Mouse (Mus musculus) neural tube, embryonic 13.5 days (tissue): ENCODE results near the gene Mastl. TPM values are rescaled to one million over a fixed set of nuclear protein-coding genes. Genes with fewer than 3 reads are reported as not detected.

Experiments used
- ATAC-seq: fragments of 200-750 bp; cut with Nextera tagmentation; 2 replicates; pipeline ENCODE4 v1.8.0; 2017; ENCODE audit warnings: low read depth, mild to moderate bottlenecking, moderate TSS enrichment, moderate library complexity
- H3K27ac ChIP-seq: fragments of 300-500 bp; sonication (generic); replicated peaks from 2 replicates; pipeline ENCODE4 v1.5.1; 2015; ENCODE audit warnings: moderate library complexity, mild to moderate bottlenecking, inconsistent platforms
- H3K27me3 ChIP-seq: fragments of 300-500 bp; sonication (generic); 2 replicates; pipeline ENCODE4 v1.6.1; 2015; ENCODE audit warnings: mild to moderate bottlenecking, inconsistent platforms
- H3K36me3 ChIP-seq: fragments of 300-500 bp; sonication (generic); 2 replicates; pipeline ENCODE4 v1.6.1; 2015; ENCODE audit warnings: mild to moderate bottlenecking, inconsistent platforms
- H3K4me1 ChIP-seq: fragments of 300-500 bp; sonication (generic); replicated peaks from 2 replicates; pipeline ENCODE4 v1.6.1; 2015; ENCODE audit warnings: inconsistent platforms
- H3K4me2 ChIP-seq: fragments of 300-500 bp; sonication (generic); 2 replicates; pipeline ENCODE4 v1.6.1; 2015; ENCODE audit warnings: inconsistent platforms, mild to moderate bottlenecking, moderate library complexity
- H3K4me3 ChIP-seq: fragments of 300-500 bp; sonication (generic); 2 replicates; pipeline ENCODE4 v1.5.1; 2015; ENCODE audit warnings: mild to moderate bottlenecking, inconsistent platforms
- H3K9ac ChIP-seq: fragments of 300-500 bp; sonication (generic); 2 replicates; pipeline ENCODE4 v1.6.1; 2015; ENCODE audit warnings: moderate library complexity, mild to moderate bottlenecking, inconsistent platforms
- H3K9me3 ChIP-seq: fragments of 300-500 bp; sonication (generic); 2 replicates; pipeline ENCODE4 v1.6.1; 2016; ENCODE audit warnings: inconsistent platforms
- WGBS: fragments of 180-500 bp; shearing (Covaris S2); methylation state at CpG from one replicate; pipeline ENCODE4 v1.1.7; 2015; 5-methylcytosine and 5-hydroxymethylcytosine counted together
- polyA plus RNA-seq: library from polyadenylated mRNA; unstranded; fragments of >200 nt; fragmentation: Nextera tagmentation; extraction: Ambion mirVana; gene quantifications from 2 replicates; pipeline ENCODE4 v1.2.1, GENCODE M21; 2015

Gene Mastl
- polyA plus RNA-seq = 2.2 and 2.6 TPM in 2 replicates

GRCm38 (mm10) chr2:23155777-23156607 is at the start of gene Mastl, which contains the start of gene Yme1l1:
Mastl (minus strand) TSS chr2:23156024.
Yme1l1 (plus strand) TSS chr2:23156369.
- peak within 1 kb of the TSS; percentile 99 for H3K27ac ChIP-seq
- H3K4me3 ChIP-seq = peak within 1 kb of the TSS; percentile 87
- H3K9me3 ChIP-seq = no peaks in the 10 kb centered on the region
- H3K4me1 ChIP-seq = peaks cover 40% of the 10 kb centered on the region
- peak within 1 kb of the TSS; percentile 84 for H3K4me2 ChIP-seq
- ATAC-seq = peak; percentile 99
- under 1% methylated on average over 61 of the region's 61 CpGs for WGBS
- H3K27me3 ChIP-seq = no peaks in the 10 kb centered on the region
- H3K9ac ChIP-seq = peak within 1 kb of the TSS; percentile 87
- H3K36me3 ChIP-seq = peaks cover 3% of the 10 kb centered on the region; the same call in 1 of the 2 replicates

DNA sequence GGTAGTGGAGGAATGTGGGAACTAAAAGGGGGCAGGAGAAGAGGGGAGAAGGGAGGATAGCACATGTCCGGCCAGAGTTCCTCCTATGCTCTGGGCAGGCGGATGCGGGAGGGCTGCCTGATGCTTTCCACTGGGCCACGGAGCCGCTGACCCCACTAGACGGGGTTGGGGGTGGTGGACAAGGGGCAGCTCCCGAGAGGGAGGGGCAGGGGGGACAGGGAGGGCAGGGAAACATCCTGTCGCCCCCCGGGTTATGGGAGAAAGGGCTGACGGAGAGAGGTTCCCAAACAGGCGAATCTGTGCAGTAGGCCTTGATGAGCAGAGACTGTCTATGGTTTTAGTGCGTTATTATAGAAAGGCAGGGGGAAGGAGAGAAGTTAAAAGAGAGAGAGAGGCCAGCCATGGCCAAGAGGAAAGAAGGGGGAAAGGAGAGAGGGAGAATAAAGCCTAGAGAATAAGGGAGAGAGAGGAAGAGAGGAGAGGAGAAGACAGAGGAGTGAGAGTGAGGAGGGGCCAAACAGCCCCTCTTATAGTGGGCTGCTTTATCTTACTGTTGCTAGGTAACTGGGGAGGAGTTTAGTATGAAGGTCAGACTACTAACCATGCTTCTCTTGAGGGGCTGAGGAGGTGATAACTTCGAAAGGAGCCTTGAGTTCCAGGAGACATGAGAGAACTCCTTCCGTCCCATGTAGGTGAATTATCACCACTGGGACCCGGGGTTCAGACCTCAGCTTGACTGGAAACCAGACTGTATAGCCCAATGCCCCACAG is 47.3 kb upstream of the Mastl start:
- no peak for ATAC-seq
- H3K4me1 ChIP-seq = no peaks in the 10 kb centered on the region
- WGBS = 69% methylated on average over 15 of the region's 15 CpGs

GRCm38 (mm10) chr2:23201034-23201433 is 45.2 kb upstream of the Mastl start:
- H3K4me3 ChIP-seq = no peak overlapping the region
- H3K36me3 ChIP-seq = peaks cover 26% of the 10 kb centered on the region
- no peaks in the 10 kb centered on the region for H3K4me1 ChIP-seq
- no peaks in the 10 kb centered on the region for H3K27me3 ChIP-seq
- no peak for ATAC-seq
- no peaks in the 10 kb centered on the region for H3K9me3 ChIP-seq
- H3K9ac ChIP-seq = no peak overlapping the region
- no peak overlapping the region for H3K27ac ChIP-seq
- WGBS = 88% methylated on average over 1 of the region's 1 CpGs
- H3K4me2 ChIP-seq = no peak overlapping the region

More for the DNA sequence above, 47.3 kb upstream of the Mastl start:
- Histone ChIP-seq H3K27ac (no peak overlapping the region), H3K27me3 (no peaks in the 10 kb centered on the region), H3K4me2 (no peak overlapping the region), H3K4me3 (no peak overlapping the region), H3K36me3 (peaks cover 19% of the 10 kb centered on the region), H3K9me3 (no peaks in the 10 kb centered on the region), H3K9ac (no peak overlapping the region)

DNA sequence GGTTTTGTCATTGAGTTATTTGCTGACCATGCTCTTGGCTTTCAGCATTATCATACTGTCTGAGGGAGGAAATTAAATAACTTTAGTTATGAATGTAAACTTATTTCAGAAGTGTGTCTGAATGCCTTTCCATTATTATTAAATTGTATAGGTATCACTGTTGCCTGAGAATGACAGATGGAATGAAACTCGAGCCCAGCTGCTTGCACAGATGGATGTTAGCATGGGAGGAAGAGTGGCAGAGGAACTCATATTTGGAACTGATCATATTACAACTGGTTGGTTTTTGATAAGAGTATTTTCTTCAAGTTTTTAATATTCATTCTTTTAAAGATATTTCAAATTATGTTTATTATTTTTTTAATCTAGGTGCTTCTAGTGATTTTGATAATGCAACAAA is 38.5 kb upstream of the Mastl start:
- H3K4me3 ChIP-seq = no peak overlapping the region
- H3K36me3 ChIP-seq = peaks cover 67% of the 10 kb centered on the region
- WGBS = 86% methylated on average over 1 of the region's 1 CpGs

GRCm38 (mm10) chr2:23172305-23172704 is 16.5 kb upstream of the Mastl start:
- Histone ChIP-seq H3K4me3 (no peak overlapping the region), H3K9me3 (no peaks in the 10 kb centered on the region), H3K4me2 (no peak overlapping the region), H3K27me3 (no peaks in the 10 kb centered on the region), H3K4me1 (no peaks in the 10 kb centered on the region), H3K36me3 (peaks cover 82% of the 10 kb centered on the region), H3K9ac (no peak overlapping the region), H3K27ac (no peak overlapping the region)
- no peak for ATAC-seq
- 82% methylated on average over 3 of the region's 3 CpGs for WGBS

More for the DNA sequence above, 38.5 kb upstream of the Mastl start:
- no peak overlapping the region for H3K27ac ChIP-seq
- H3K9me3 ChIP-seq = no peaks in the 10 kb centered on the region
- ATAC-seq = no peak
- no peaks in the 10 kb centered on the region for H3K4me1 ChIP-seq
- H3K27me3 ChIP-seq = no peaks in the 10 kb centered on the region
- H3K4me2 ChIP-seq = no peak overlapping the region
- no peak overlapping the region for H3K9ac ChIP-seq

DNA sequence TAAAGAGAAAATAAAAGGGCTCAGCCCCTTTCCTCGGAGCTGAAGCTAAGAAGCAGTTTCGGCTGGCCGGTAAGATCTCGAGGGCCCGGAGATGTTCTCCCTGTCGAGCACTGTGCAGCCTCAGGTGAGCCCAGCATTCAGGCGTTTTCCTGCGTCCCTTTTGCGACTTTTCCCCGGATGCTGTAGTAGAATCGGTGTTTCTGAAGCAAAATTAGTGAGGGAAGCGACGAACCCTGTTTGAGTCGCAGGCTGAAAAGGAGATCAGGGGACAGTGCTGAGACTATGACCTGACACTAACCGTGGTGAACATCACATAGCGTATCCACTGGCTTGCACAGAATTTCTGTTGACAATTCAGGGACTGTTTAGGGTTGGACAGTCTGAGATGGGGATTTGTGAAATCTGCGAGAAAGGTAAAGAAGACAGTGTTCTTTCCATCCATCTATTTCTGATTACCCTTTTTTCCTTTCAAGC is 821 bp upstream of the Mastl start:
- Histone ChIP-seq H3K36me3 (peaks cover 8% of the 10 kb centered on the region; the same call in 1 of the 2 replicates), H3K4me3 (peak overlapping the region; percentile 87), H3K9me3 (no peaks in the 10 kb centered on the region), H3K27me3 (no peaks in the 10 kb centered on the region), H3K4me2 (peak overlapping the region; percentile 84), H3K9ac (peak overlapping the region; percentile 87), H3K27ac (peak overlapping the region; percentile 99), H3K4me1 (peaks cover 40% of the 10 kb centered on the region)
- ATAC-seq = peak; percentile 45
- WGBS = under 1% methylated on average over 17 of the region's 17 CpGs

DNA sequence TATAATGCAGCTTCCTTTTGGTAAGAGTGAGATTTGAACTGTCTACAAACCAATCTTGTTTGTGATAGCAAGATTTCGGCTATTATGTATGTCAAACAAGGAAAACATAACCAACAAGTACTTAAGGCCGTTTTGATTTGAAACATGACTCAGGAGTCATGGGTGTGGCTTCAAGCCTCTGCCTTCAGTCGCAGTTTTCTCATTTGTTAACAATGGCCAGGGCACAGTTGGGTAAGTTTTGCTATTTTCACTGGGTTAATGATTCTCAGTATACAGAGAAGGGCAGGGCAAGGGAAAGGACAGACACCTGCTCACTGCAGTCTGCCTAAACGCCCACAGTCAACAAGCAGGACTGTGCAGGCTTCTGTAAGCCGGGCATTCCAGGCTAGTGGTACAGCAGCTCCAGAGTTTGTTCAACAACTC is 614 bp downstream of the Mastl start:
- Histone ChIP-seq H3K4me3 (peak overlapping the region; percentile 87), H3K27ac (peak overlapping the region; percentile 99; the same call in 1 of the 2 replicates), H3K36me3 (0 out of 2 replicates have a peak, but pooled peaks cover 2% of the 10 kb centered on the region), H3K4me2 (peak overlapping the region; percentile 84), H3K4me1 (peaks cover 40% of the 10 kb centered on the region), H3K27me3 (no peaks in the 10 kb centered on the region), H3K9me3 (no peaks in the 10 kb centered on the region), H3K9ac (peak overlapping the region; percentile 66)
- 9% methylated on average over 5 of the region's 5 CpGs for WGBS
- no peak; the same call in 1 of the 2 replicates for ATAC-seq

- no peak for ATAC-seq
- H3K4me3 ChIP-seq = no peak overlapping the region
- H3K36me3 ChIP-seq = peaks cover 17% of the 10 kb centered on the region
- H3K9me3 ChIP-seq = no peaks in the 10 kb centered on the region
- no peaks in the 10 kb centered on the region for H3K27me3 ChIP-seq
- no peak overlapping the region for H3K9ac ChIP-seq
- no peak overlapping the region for H3K4me2 ChIP-seq
- no peak overlapping the region for H3K27ac ChIP-seq
- no peaks in the 10 kb centered on the region for H3K4me1 ChIP-seq
These were observed 36.3 kb downstream of the Mastl start for GRCm38 (mm10) chr2:23119573-23119972.

GRCm38 (mm10) chr2:23102266-23102665 is 53.6 kb downstream of the Mastl start:
- Histone ChIP-seq H3K27ac (no peak overlapping the region), H3K4me2 (no peak overlapping the region), H3K4me3 (no peak overlapping the region), H3K36me3 (peaks cover 45% of the 10 kb centered on the region), H3K27me3 (no peaks in the 10 kb centered on the region), H3K9me3 (no peaks in the 10 kb centered on the region), H3K4me1 (no peaks in the 10 kb centered on the region), H3K9ac (no peak overlapping the region)
- no peak for ATAC-seq

- Histone ChIP-seq H3K4me1 (no peaks in the 10 kb centered on the region), H3K36me3 (peaks cover 65% of the 10 kb centered on the region)
These were observed 58.8 kb downstream of the Mastl start for GRCm38 (mm10) chr2:23097028-23097427.

GRCm38 (mm10) chr2:23092216-23092615 is 63.6 kb downstream of the Mastl start:
- 55% methylated on average over 5 of the region's 5 CpGs for WGBS
- no peak overlapping the region for H3K9ac ChIP-seq
- no peak for ATAC-seq
- H3K4me3 ChIP-seq = no peak overlapping the region
- H3K36me3 ChIP-seq = peaks cover 84% of the 10 kb centered on the region
- H3K27ac ChIP-seq = no peak overlapping the region
- H3K4me1 ChIP-seq = no peaks in the 10 kb centered on the region
- no peaks in the 10 kb centered on the region for H3K27me3 ChIP-seq
- H3K4me2 ChIP-seq = no peak overlapping the region
- no peaks in the 10 kb centered on the region for H3K9me3 ChIP-seq

More at GRCm38 (mm10) chr2:23097028-23097427, 58.8 kb downstream of the Mastl start:
- no peaks in the 10 kb centered on the region for H3K27me3 ChIP-seq
- no peak overlapping the region for H3K27ac ChIP-seq
- no peaks in the 10 kb centered on the region for H3K9me3 ChIP-seq
- no peak overlapping the region for H3K4me2 ChIP-seq
- no peak for ATAC-seq
- H3K4me3 ChIP-seq = no peak overlapping the region
- H3K9ac ChIP-seq = no peak overlapping the region

GRCm38 (mm10) chr2:23084540-23084939 is 71.3 kb downstream of the Mastl start:
- WGBS = 94% methylated on average over 8 of the region's 8 CpGs
- no peaks in the 10 kb centered on the region for H3K27me3 ChIP-seq
- peaks cover 92% of the 10 kb centered on the region for H3K36me3 ChIP-seq
- no peak overlapping the region for H3K27ac ChIP-seq
- H3K4me2 ChIP-seq = no peak overlapping the region
- H3K4me3 ChIP-seq = no peak overlapping the region
- no peak for ATAC-seq
- H3K9me3 ChIP-seq = no peaks in the 10 kb centered on the region
- no peak overlapping the region for H3K9ac ChIP-seq
- H3K4me1 ChIP-seq = no peaks in the 10 kb centered on the region
